Mouse (Mus musculus) thymus, adult 2 months (tissue): Measurements from ENCODE around the gene Cacna1c.

Experiments
- CTCF ChIP-seq: fragments of 200-500 bp; IDR thresholded peaks from 2 replicates; pipeline ENCODE4 v1.5.1; 2012; ENCODE audit warnings: mild to moderate bottlenecking, control low read depth, low read length, moderate library complexity, borderline replicate concordance; ENCODE audit not compliant: control insufficient read depth, poor library complexity, insufficient read depth; ENCODE audit errors: extremely low read depth
- POLR2A ChIP-seq: fragments of 200-500 bp; IDR thresholded peaks from 2 replicates; pipeline ENCODE4 v1.6.1; 2012; ENCODE audit warnings: mild to moderate bottlenecking, low read length, control low read depth, moderate library complexity; ENCODE audit not compliant: control insufficient read depth, poor library complexity, insufficient read depth; ENCODE audit errors: extremely low read depth

DNA sequence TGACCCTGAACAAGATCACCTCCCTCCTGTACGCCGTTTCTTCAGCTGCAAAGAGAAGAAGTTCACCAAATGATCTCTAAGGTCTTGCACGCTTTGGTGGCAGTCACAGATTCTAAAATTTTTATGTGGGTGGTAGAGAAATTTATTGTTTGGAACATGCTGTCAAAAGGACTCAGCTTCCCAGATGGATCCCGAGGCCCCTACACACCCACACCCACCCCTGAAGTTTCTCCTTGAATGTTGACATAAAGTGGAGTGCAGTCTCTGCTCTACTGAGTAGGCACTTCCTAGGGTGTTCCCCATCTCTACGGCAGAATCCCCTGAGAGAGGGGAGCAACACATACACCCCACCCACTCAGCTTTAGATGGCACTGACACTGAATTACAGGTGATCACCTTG is 127.1 kb downstream of the Cacna1c start:
- TF ChIP-seq CTCF = no peak
- TF ChIP-seq POLR2A = no peak
